Mouse (Mus musculus) neural tube, embryonic 15.5 days (tissue): Measurements from ENCODE around the gene Malsu1. TPM values are rescaled to one million over a fixed set of nuclear protein-coding genes. Genes with fewer than 3 reads are reported as not detected.
A peak's percentile ranks its signal among the peaks of the same experiment; 100 is the strongest.

Experiments
- ATAC-seq: fragments of 200-750 bp; cut with Nextera tagmentation; 2 replicates; pipeline ENCODE4 v1.8.0; 2017; ENCODE audit warnings: mild to moderate bottlenecking, moderate TSS enrichment, moderate library complexity; ENCODE audit not compliant: low FRiP score
- H3K27ac ChIP-seq: fragments of 300-500 bp; sonication (generic); replicated peaks from 2 replicates; pipeline ENCODE4 v1.5.1; 2015; ENCODE audit warnings: mild to moderate bottlenecking, inconsistent platforms
- H3K27me3 ChIP-seq: fragments of 300-500 bp; sonication (generic); replicated peaks from 2 replicates; pipeline ENCODE4 v1.6.1; 2015; ENCODE audit warnings: inconsistent platforms
- H3K36me3 ChIP-seq: fragments of 300-500 bp; sonication (generic); 2 replicates; pipeline ENCODE4 v1.6.1; 2015; ENCODE audit warnings: inconsistent platforms
- H3K4me1 ChIP-seq: fragments of 300-500 bp; sonication (generic); 2 replicates; pipeline ENCODE4 v1.6.1; 2015; ENCODE audit warnings: inconsistent platforms
- H3K4me2 ChIP-seq: fragments of 300-500 bp; sonication (generic); 2 replicates; pipeline ENCODE4 v1.6.1; 2015; ENCODE audit warnings: inconsistent platforms, mild to moderate bottlenecking, moderate library complexity
- H3K4me3 ChIP-seq: fragments of 300-500 bp; sonication (generic); replicated peaks from 2 replicates; pipeline ENCODE4 v1.5.1; 2015; ENCODE audit warnings: mild to moderate bottlenecking, inconsistent platforms
- H3K9ac ChIP-seq: fragments of 300-500 bp; sonication (generic); replicated peaks from 2 replicates; pipeline ENCODE4 v1.6.1; 2015; ENCODE audit warnings: mild to moderate bottlenecking, inconsistent platforms
- H3K9me3 ChIP-seq: fragments of 300-500 bp; sonication (generic); replicated peaks from 2 replicates; pipeline ENCODE4 v1.6.1; 2016; ENCODE audit warnings: inconsistent platforms
- WGBS: fragments of 180-500 bp; shearing (Covaris S2); methylation state at CpG from one replicate; pipeline ENCODE4 v1.1.7; 2015; ENCODE audit warnings: mixed read lengths; 5-methylcytosine and 5-hydroxymethylcytosine counted together
- polyA plus RNA-seq: library from polyadenylated mRNA; unstranded; fragments of >200 nt; fragmentation: Nextera tagmentation; extraction: Ambion mirVana; gene quantifications from 2 replicates; pipeline ENCODE4 v1.2.1, GENCODE M21; 2015

Gene Malsu1
- polyA plus RNA-seq, 1 experiment from 2014 or later: 66.4 TPM

GRCm38 (mm10) chr6:49083008-49083407 is 9.4 kb downstream of the Malsu1 start:
- ATAC-seq: no peak
- H3K4me2 ChIP-seq: no peak overlapping the region
- 95% methylated on average over 4 of the region's 4 CpGs for WGBS
- H3K9ac ChIP-seq: no peak overlapping the region
- peaks cover 43% of the 10 kb centered on the region for H3K36me3 ChIP-seq
- no peak overlapping the region for H3K27ac ChIP-seq
- H3K4me3 ChIP-seq: no peak overlapping the region
- H3K4me1 ChIP-seq: no peaks in the 10 kb centered on the region
- H3K27me3 ChIP-seq: no peaks in the 10 kb centered on the region
- H3K9me3 ChIP-seq: no peaks in the 10 kb centered on the region

GRCm38 (mm10) chr6:49094968-49095367 is 21.4 kb downstream of the Malsu1 start:
- H3K9me3 ChIP-seq: no peaks in the 10 kb centered on the region
- no peaks in the 10 kb centered on the region for H3K27me3 ChIP-seq
- H3K4me3 ChIP-seq: no peak overlapping the region
- H3K4me1 ChIP-seq: peaks cover 17% of the 10 kb centered on the region
- ATAC-seq: no peak
- no peak overlapping the region for H3K9ac ChIP-seq
- peaks cover 29% of the 10 kb centered on the region for H3K36me3 ChIP-seq
- WGBS: 88% methylated on average over 10 of the region's 10 CpGs
- H3K4me2 ChIP-seq: no peak overlapping the region
- H3K27ac ChIP-seq: no peak overlapping the region

GRCm38 (mm10) chr6:49096421-49096820 is 22.8 kb downstream of the Malsu1 start:
- Histone ChIP-seq H3K36me3 (peaks cover 15% of the 10 kb centered on the region), H3K4me1 (peaks cover 17% of the 10 kb centered on the region), H3K4me2 (no peak overlapping the region), H3K9ac (no peak overlapping the region), H3K27me3 (no peaks in the 10 kb centered on the region), H3K4me3 (no peak overlapping the region), H3K9me3 (no peaks in the 10 kb centered on the region), H3K27ac (peak overlapping the region; percentile 65)
- no peak for ATAC-seq
- WGBS: 56% methylated on average over 7 of the region's 7 CpGs

- H3K27ac ChIP-seq: peak overlapping the region; percentile 65
Observed at GRCm38 (mm10) chr6:49096933-49097461, 23.4 kb downstream of the Malsu1 start.

GRCm38 (mm10) chr6:49097596-49098110 is 24.1 kb downstream of the Malsu1 start:
- H3K27ac ChIP-seq: peak overlapping the region; percentile 65; the same call in 1 of the 2 replicates
- no peak overlapping the region for H3K9ac ChIP-seq
- H3K9me3 ChIP-seq: no peaks in the 10 kb centered on the region
- peaks cover 12% of the 10 kb centered on the region for H3K36me3 ChIP-seq
- H3K27me3 ChIP-seq: no peaks in the 10 kb centered on the region
- WGBS: 80% methylated on average over 5 of the region's 5 CpGs
- no peak for ATAC-seq
- H3K4me2 ChIP-seq: no peak overlapping the region
- H3K4me1 ChIP-seq: peaks cover 17% of the 10 kb centered on the region
- H3K4me3 ChIP-seq: no peak overlapping the region

More at GRCm38 (mm10) chr6:49096933-49097461, 23.4 kb downstream of the Malsu1 start:
- Histone ChIP-seq H3K27me3 (no peaks in the 10 kb centered on the region), H3K9me3 (no peaks in the 10 kb centered on the region), H3K36me3 (peaks cover 14% of the 10 kb centered on the region), H3K4me1 (peaks cover 17% of the 10 kb centered on the region), H3K9ac (no peak overlapping the region), H3K4me3 (no peak overlapping the region), H3K4me2 (peak overlapping the region; percentile 34)
- peak; percentile 47; the same call in 1 of the 2 replicates for ATAC-seq
- 49% methylated on average over 13 of the region's 13 CpGs for WGBS

- ATAC-seq: no peak
- H3K9ac ChIP-seq: no peak overlapping the region
- H3K27ac ChIP-seq: no peak overlapping the region
- H3K9me3 ChIP-seq: no peaks in the 10 kb centered on the region
- peaks cover 9% of the 10 kb centered on the region for H3K36me3 ChIP-seq
- no peak overlapping the region for H3K4me3 ChIP-seq
- 81% methylated on average over 1 of the region's 1 CpGs for WGBS
- no peak overlapping the region for H3K4me2 ChIP-seq
- H3K27me3 ChIP-seq: no peaks in the 10 kb centered on the region
- peaks cover 17% of the 10 kb centered on the region for H3K4me1 ChIP-seq
Observed at GRCm38 (mm10) chr6:49099086-49099485, 25.5 kb downstream of the Malsu1 start.

- WGBS: 85% methylated on average over 15 of the region's 15 CpGs
- Histone ChIP-seq H3K4me2 (no peak overlapping the region), H3K4me1 (no peaks in the 10 kb centered on the region), H3K27ac (no peak overlapping the region), H3K4me3 (no peak overlapping the region), H3K9me3 (no peaks in the 10 kb centered on the region), H3K9ac (no peak overlapping the region), H3K36me3 (peaks cover 29% of the 10 kb centered on the region), H3K27me3 (no peaks in the 10 kb centered on the region)
- no peak for ATAC-seq
Observed at GRCm38 (mm10) chr6:49106746-49107500, 33.3 kb downstream of the Malsu1 start.

GRCm38 (mm10) chr6:49109196-49109595 is 35.6 kb downstream of the Malsu1 start:
- ATAC-seq: no peak
- Histone ChIP-seq H3K27me3 (no peaks in the 10 kb centered on the region), H3K9ac (no peak overlapping the region), H3K27ac (no peak overlapping the region), H3K4me3 (no peak overlapping the region), H3K4me2 (no peak overlapping the region), H3K9me3 (no peaks in the 10 kb centered on the region), H3K4me1 (0 out of 2 replicates have a peak, but pooled peaks cover 4% of the 10 kb centered on the region), H3K36me3 (peaks cover 29% of the 10 kb centered on the region)
- 94% methylated on average over 2 of the region's 2 CpGs for WGBS

GRCm38 (mm10) chr6:49113895-49114294 is 40.3 kb downstream of the Malsu1 start:
- Histone ChIP-seq H3K4me3 (no peak overlapping the region), H3K9me3 (no peaks in the 10 kb centered on the region), H3K27me3 (no peaks in the 10 kb centered on the region), H3K9ac (no peak overlapping the region), H3K27ac (no peak overlapping the region), H3K4me1 (0 out of 2 replicates have a peak, but pooled peaks cover 7% of the 10 kb centered on the region), H3K36me3 (0 out of 2 replicates have a peak, but pooled peaks cover 1% of the 10 kb centered on the region), H3K4me2 (no peak overlapping the region)
- no peak for ATAC-seq
- WGBS: 31% methylated on average over 7 of the region's 7 CpGs

- no peak overlapping the region for H3K4me2 ChIP-seq
- no peaks in the 10 kb centered on the region for H3K9me3 ChIP-seq
- H3K4me3 ChIP-seq: no peak overlapping the region
- H3K36me3 ChIP-seq: no peaks in the 10 kb centered on the region
- 77% methylated on average over 6 of the region's 6 CpGs for WGBS
- peaks cover 8% of the 10 kb centered on the region; the same call in 1 of the 2 replicates for H3K4me1 ChIP-seq
- no peak for ATAC-seq
- no peak overlapping the region for H3K9ac ChIP-seq
- H3K27me3 ChIP-seq: no peaks in the 10 kb centered on the region
- H3K27ac ChIP-seq: no peak overlapping the region
Observed at GRCm38 (mm10) chr6:49114457-49114856, 40.9 kb downstream of the Malsu1 start.

GRCm38 (mm10) chr6:49115550-49115949 is 42.0 kb downstream of the Malsu1 start:
- Histone ChIP-seq H3K9me3 (no peaks in the 10 kb centered on the region), H3K9ac (no peak overlapping the region), H3K4me1 (peaks cover 14% of the 10 kb centered on the region), H3K27ac (no peak overlapping the region), H3K27me3 (no peaks in the 10 kb centered on the region), H3K36me3 (no peaks in the 10 kb centered on the region), H3K4me3 (no peak overlapping the region), H3K4me2 (no peak overlapping the region)
- WGBS: 86% methylated on average over 5 of the region's 5 CpGs
- no peak for ATAC-seq

GRCm38 (mm10) chr6:49116241-49116640 is 42.6 kb downstream of the Malsu1 start:
- H3K9me3 ChIP-seq: no peaks in the 10 kb centered on the region
- no peak overlapping the region for H3K4me2 ChIP-seq
- no peak overlapping the region for H3K27ac ChIP-seq
- no peak for ATAC-seq
- no peaks in the 10 kb centered on the region for H3K27me3 ChIP-seq
- no peak overlapping the region for H3K4me3 ChIP-seq
- no peaks in the 10 kb centered on the region for H3K36me3 ChIP-seq
- WGBS: 94% methylated on average over 8 of the region's 8 CpGs
- H3K4me1 ChIP-seq: peaks cover 14% of the 10 kb centered on the region
- no peak overlapping the region for H3K9ac ChIP-seq
